Mouse (Mus musculus) liver, embryonic 13.5 days (tissue): ENCODE results near the gene Gsg1. TPM values are rescaled to one million over a fixed set of nuclear protein-coding genes. Genes with fewer than 3 reads are reported as not detected.

Source experiments
- ATAC-seq: fragments of 200-750 bp; cut with Nextera tagmentation; 2 replicates; pipeline ENCODE4 v1.8.0; 2017; ENCODE audit warnings: low read depth, mild to moderate bottlenecking, moderate number of reproducible peaks, moderate library complexity
- DNase-seq: peaks from one replicate; pipeline ENCODE4 v3.0.0; 2022
- H3K27ac ChIP-seq: fragments of 300-500 bp; sonication (generic); 2 replicates; pipeline ENCODE4 v1.5.1; 2015; ENCODE audit warnings: moderate library complexity, mild to moderate bottlenecking, inconsistent platforms
- H3K27me3 ChIP-seq: fragments of 300-500 bp; sonication (generic); 2 replicates; pipeline ENCODE4 v1.6.1; 2015; ENCODE audit warnings: mild to moderate bottlenecking, inconsistent platforms
- H3K36me3 ChIP-seq: fragments of 300-500 bp; sonication (generic); 2 replicates; pipeline ENCODE4 v1.6.1; 2015; ENCODE audit warnings: mild to moderate bottlenecking, inconsistent platforms
- H3K4me1 ChIP-seq: fragments of 300-500 bp; sonication (generic); replicated peaks from 2 replicates; pipeline ENCODE4 v1.6.1; 2015; ENCODE audit warnings: inconsistent platforms
- H3K4me2 ChIP-seq: fragments of 300-500 bp; sonication (generic); 2 replicates; pipeline ENCODE4 v1.6.1; 2015; ENCODE audit warnings: inconsistent platforms, mild to moderate bottlenecking, moderate library complexity
- H3K4me3 ChIP-seq: fragments of 300-500 bp; sonication (generic); replicated peaks from 2 replicates; pipeline ENCODE4 v1.5.1; 2015; ENCODE audit warnings: mild to moderate bottlenecking, inconsistent platforms
- H3K9ac ChIP-seq: fragments of 300-500 bp; sonication (generic); 2 replicates; pipeline ENCODE4 v1.6.1; 2015; ENCODE audit warnings: mild to moderate bottlenecking, inconsistent platforms
- H3K9me3 ChIP-seq: fragments of 300-500 bp; sonication (generic); replicated peaks from 2 replicates; pipeline ENCODE4 v1.6.1; 2016; ENCODE audit warnings: inconsistent platforms
- WGBS: fragments of 180-500 bp; shearing (Covaris S2); methylation state at CpG from one replicate; pipeline ENCODE4 v1.1.7; 2015; ENCODE audit not compliant: insufficient replicate concordance; 5-methylcytosine and 5-hydroxymethylcytosine counted together
- polyA plus RNA-seq: library from polyadenylated mRNA; unstranded; fragments of >200 nt; fragmentation: Nextera tagmentation; extraction: Ambion mirVana; gene quantifications from 2 replicates; pipeline ENCODE4 v1.2.1, GENCODE M21; 2015

Gsg1 gene
- polyA plus RNA-seq, 1 experiment from 2014 or later, result 0.15 TPM

GRCm38 (mm10) chr6:135204869-135205268 lies 49.3 kb downstream of the Gsg1 start:
- Histone ChIP-seq H3K4me1 (peaks cover 76% of the 10 kb centered on the region), H3K9ac (peak overlapping the region; percentile 62), H3K9me3 (no peaks in the 10 kb centered on the region), H3K36me3 (peaks cover 42% of the 10 kb centered on the region), H3K27me3 (no peaks in the 10 kb centered on the region), H3K4me2 (peak overlapping the region; percentile 60), H3K27ac (peak overlapping the region; percentile 93), H3K4me3 (peak overlapping the region; percentile 26)
- ATAC-seq (peak; percentile 86), DNase-seq (no peak)
- WGBS, result 37% methylated on average over 4 of the region's 4 CpGs

GRCm38 (mm10) chr6:135203737-135204136 lies 50.4 kb downstream of the Gsg1 start:
- WGBS, result 69% methylated on average over 6 of the region's 6 CpGs
- DNase-seq (no peak), ATAC-seq (no peak)
- H3K4me2 ChIP-seq, result peak overlapping the region; percentile 60; the same call in 1 of the 2 replicates
- H3K9ac ChIP-seq, result peak overlapping the region; percentile 62
- H3K9me3 ChIP-seq, result no peaks in the 10 kb centered on the region
- H3K4me1 ChIP-seq, result peaks cover 84% of the 10 kb centered on the region
- peak overlapping the region; percentile 93 for H3K27ac ChIP-seq
- H3K36me3 ChIP-seq, result peaks cover 32% of the 10 kb centered on the region
- H3K4me3 ChIP-seq, result no peak overlapping the region
- no peaks in the 10 kb centered on the region for H3K27me3 ChIP-seq

- Histone ChIP-seq H3K4me1 (peaks cover 86% of the 10 kb centered on the region), H3K4me2 (no peak overlapping the region), H3K27me3 (no peaks in the 10 kb centered on the region), H3K27ac (peak overlapping the region; percentile 48), H3K4me3 (no peak overlapping the region), H3K36me3 (peaks cover 24% of the 10 kb centered on the region), H3K9ac (no peak overlapping the region), H3K9me3 (no peaks in the 10 kb centered on the region)
- no peak for ATAC-seq
- no peak for DNase-seq
- 82% methylated on average over 6 of the region's 6 CpGs for WGBS
Observed at GRCm38 (mm10) chr6:135202668-135203067, 51.5 kb downstream of the Gsg1 start.

- DNase-seq, result no peak
- Histone ChIP-seq H3K9ac (peak overlapping the region; percentile 96), H3K27me3 (no peaks in the 10 kb centered on the region), H3K4me1 (peaks cover 71% of the 10 kb centered on the region), H3K4me3 (peak overlapping the region; percentile 89), H3K9me3 (no peaks in the 10 kb centered on the region), H3K4me2 (peak overlapping the region; percentile 77), H3K27ac (peak overlapping the region; percentile 100), H3K36me3 (peaks cover 12% of the 10 kb centered on the region; the same call in 1 of the 2 replicates)
- 76% methylated on average over 16 of the region's 16 CpGs for WGBS
- no peak for ATAC-seq
Observed at GRCm38 (mm10) chr6:135200122-135200957, 53.8 kb downstream of the Gsg1 start.

- DNase-seq (no peak), ATAC-seq (no peak)
- Histone ChIP-seq H3K27ac (peak overlapping the region; percentile 100), H3K9me3 (no peaks in the 10 kb centered on the region), H3K4me1 (peaks cover 71% of the 10 kb centered on the region), H3K4me2 (peak overlapping the region; percentile 77), H3K27me3 (no peaks in the 10 kb centered on the region), H3K36me3 (peaks cover 21% of the 10 kb centered on the region), H3K4me3 (peak overlapping the region; percentile 89), H3K9ac (peak overlapping the region; percentile 96)
- 22% methylated on average over 6 of the region's 6 CpGs for WGBS
Observed at GRCm38 (mm10) chr6:135198726-135199125, 55.4 kb downstream of the Gsg1 start.

GRCm38 (mm10) chr6:135197921-135198532 lies 56.1 kb downstream of the Gsg1 start, which contains the start of the genes Fam234b and Hebp1:
Fam234b (plus strand) TSS chr6:135197977.
Hebp1 (minus strand) TSS chr6:135198022.
- Histone ChIP-seq H3K27ac (peak within 1 kb of the TSS; percentile 100), H3K9me3 (no peaks in the 10 kb centered on the region), H3K9ac (peak within 1 kb of the TSS; percentile 96), H3K4me2 (peak within 1 kb of the TSS; percentile 77), H3K4me1 (peaks cover 73% of the 10 kb centered on the region), H3K36me3 (peaks cover 28% of the 10 kb centered on the region), H3K4me3 (peak within 1 kb of the TSS; percentile 89), H3K27me3 (no peaks in the 10 kb centered on the region)
- ATAC-seq (peak; percentile 78), DNase-seq (peak; percentile 83)
- under 1% methylated on average over 52 of the region's 52 CpGs for WGBS

- ATAC-seq (no peak), DNase-seq (peak; percentile 20)
- WGBS, result 10% methylated on average over 7 of the region's 7 CpGs
- peaks cover 31% of the 10 kb centered on the region for H3K36me3 ChIP-seq
- H3K4me2 ChIP-seq, result peak overlapping the region; percentile 77
- H3K9me3 ChIP-seq, result no peaks in the 10 kb centered on the region
- H3K4me3 ChIP-seq, result peak overlapping the region; percentile 89
- H3K4me1 ChIP-seq, result peaks cover 72% of the 10 kb centered on the region
- peak overlapping the region; percentile 100 for H3K27ac ChIP-seq
- no peaks in the 10 kb centered on the region for H3K27me3 ChIP-seq
- H3K9ac ChIP-seq, result peak overlapping the region; percentile 96
Observed at GRCm38 (mm10) chr6:135197446-135197845, 56.7 kb downstream of the Gsg1 start.

- H3K27me3 ChIP-seq, result no peaks in the 10 kb centered on the region
- peak; percentile 80 for ATAC-seq
- peak overlapping the region; percentile 89 for H3K4me3 ChIP-seq
- WGBS, result 18% methylated on average over 8 of the region's 8 CpGs
- H3K4me2 ChIP-seq, result peak overlapping the region; percentile 77
- DNase-seq, result peak; percentile 82
- peaks cover 35% of the 10 kb centered on the region for H3K36me3 ChIP-seq
- H3K4me1 ChIP-seq, result peaks cover 68% of the 10 kb centered on the region
- H3K9ac ChIP-seq, result peak overlapping the region; percentile 96
- peak overlapping the region; percentile 100 for H3K27ac ChIP-seq
- no peaks in the 10 kb centered on the region for H3K9me3 ChIP-seq
Observed at GRCm38 (mm10) chr6:135196707-135197106, 57.4 kb downstream of the Gsg1 start.

GRCm38 (mm10) chr6:135194907-135195306 lies 59.2 kb downstream of the Gsg1 start:
- peak; percentile 37 for ATAC-seq
- peak overlapping the region; percentile 100 for H3K27ac ChIP-seq
- H3K4me1 ChIP-seq, result peaks cover 70% of the 10 kb centered on the region
- peaks cover 29% of the 10 kb centered on the region for H3K36me3 ChIP-seq
- peak; percentile 21 for DNase-seq
- H3K4me3 ChIP-seq, result peak overlapping the region; percentile 89; the same call in 1 of the 2 replicates
- no peaks in the 10 kb centered on the region for H3K9me3 ChIP-seq
- 56% methylated on average over 4 of the region's 4 CpGs for WGBS
- H3K4me2 ChIP-seq, result peak overlapping the region; percentile 77
- no peaks in the 10 kb centered on the region for H3K27me3 ChIP-seq
- H3K9ac ChIP-seq, result peak overlapping the region; percentile 60

GRCm38 (mm10) chr6:135193733-135194132 lies 60.4 kb downstream of the Gsg1 start:
- no peak overlapping the region for H3K4me2 ChIP-seq
- H3K4me1 ChIP-seq, result peaks cover 66% of the 10 kb centered on the region
- no peaks in the 10 kb centered on the region for H3K27me3 ChIP-seq
- no peaks in the 10 kb centered on the region for H3K9me3 ChIP-seq
- H3K36me3 ChIP-seq, result peaks cover 29% of the 10 kb centered on the region
- 71% methylated on average over 4 of the region's 4 CpGs for WGBS
- H3K27ac ChIP-seq, result peak overlapping the region; percentile 100; the same call in 1 of the 2 replicates
- no peak overlapping the region for H3K4me3 ChIP-seq
- no peak overlapping the region for H3K9ac ChIP-seq
- DNase-seq (no peak), ATAC-seq (no peak)

- WGBS, result 85% methylated on average over 8 of the region's 8 CpGs
- H3K4me1 ChIP-seq, result peaks cover 71% of the 10 kb centered on the region
- H3K36me3 ChIP-seq, result peaks cover 29% of the 10 kb centered on the region
- no peak overlapping the region for H3K4me3 ChIP-seq
- no peaks in the 10 kb centered on the region for H3K9me3 ChIP-seq
- no peak overlapping the region for H3K4me2 ChIP-seq
- no peak for DNase-seq
- H3K9ac ChIP-seq, result no peak overlapping the region
- peak overlapping the region; percentile 34; the same call in 1 of the 2 replicates for H3K27ac ChIP-seq
- H3K27me3 ChIP-seq, result no peaks in the 10 kb centered on the region
- ATAC-seq, result no peak
Observed at GRCm38 (mm10) chr6:135192993-135193392, 61.2 kb downstream of the Gsg1 start.
